Mouse (Mus musculus) brain, embryonic 14.5 days (tissue): Measurements from ENCODE around the gene Abcc2.

ENCODE experiments used
- CTCF ChIP-seq: fragments of 200-500 bp; IDR thresholded peaks from 2 replicates; pipeline ENCODE4 v1.5.1; 2012; ENCODE audit warnings: inconsistent platforms, mild to moderate bottlenecking, moderate library complexity, borderline replicate concordance; ENCODE audit not compliant: insufficient read depth, insufficient read length; ENCODE audit errors: extremely low read depth
- POLR2A ChIP-seq: fragments of 200-500 bp; IDR thresholded peaks from 2 replicates; pipeline ENCODE4 v1.6.1; 2012; ENCODE audit warnings: mild to moderate bottlenecking, inconsistent platforms, borderline replicate concordance; ENCODE audit not compliant: poor library complexity, insufficient read depth, insufficient read length, severe bottlenecking; ENCODE audit errors: extremely low read depth

GRCm38 (mm10) chr19:43847056-43847455 lies 65.1 kb downstream of the Abcc2 start:
- TF ChIP-seq CTCF: no peak
- TF ChIP-seq POLR2A: no peak
